30 mouse cellular contexts compared by ENCODE assay signal in the genomic region with DNA sequence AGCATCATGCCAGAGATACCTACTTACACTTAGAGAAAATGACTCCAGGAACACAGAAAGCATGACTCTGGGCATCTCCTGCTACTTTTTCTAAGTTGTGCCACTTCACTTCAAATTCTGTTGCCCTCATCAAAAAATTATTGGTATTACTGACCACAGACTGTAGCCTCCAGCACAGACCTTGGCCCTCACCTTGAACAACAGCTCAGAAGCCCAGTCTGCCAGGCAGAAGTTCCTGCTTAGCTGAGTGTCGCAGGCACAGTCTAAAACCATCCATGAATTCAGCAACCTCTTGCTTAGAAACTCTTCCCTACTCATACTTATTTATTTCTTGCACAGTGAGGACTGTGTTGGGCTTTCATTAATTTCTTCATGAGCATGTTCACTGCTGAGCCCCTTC. TPM values are rescaled to one million over a fixed set of nuclear protein-coding genes. Genes with fewer than 3 reads are reported as not detected.
DNase-seq lines count a peak whose midpoint lies in the region; ATAC-seq lines count a peak whose summit lies in the region.
"Had no signal": no experiment of that assay in that cellular context is flagged by ENCODE, and none has a peak within 500 bp of the region (broad histone marks: within the 10 kb centered on the region; RNA-seq: fewer than 3 reads in every experiment).

No protein-coding gene starts in this region.

- H3K36me3 ChIP-seq in liver, embryonic 12.5 days: no peaks in the 10 kb centered on the region
- H3K36me3 ChIP-seq: embryonic facial prominence, embryonic 13.5 days; embryonic facial prominence, embryonic 15.5 days; forebrain, embryonic 10.5 days; forebrain, embryonic 12.5 days; forebrain, embryonic 15.5 days; G1E had no signal

- DNase-seq in adrenal gland, adult (ENCODE audit: inconsistent age in 2 of 2, low spot score in 1 of 2): peak; percentile 67 to 83
- DNase-seq in adrenal gland, postnatal 4 days (ENCODE audit: low spot score in 2 of 2): no peak
- DNase-seq in adrenal gland, adult 8-10 months: peak; percentile 66
- no peak for DNase-seq in adrenal gland, postnatal 25 days
- peak; percentile 35 for DNase-seq in adrenal gland, postnatal 10 days
- peak; percentile 57 to 65 for DNase-seq in adrenal gland, postnatal 36 days
- DNase-seq: B cell, adult 2 months; cerebellum, adult 11 months; cerebellum, adult 18-20 months; cerebellum, adult 8-10 months; cerebellum, adult 9-11 months; cerebellum, postnatal 14 days; cerebellum, postnatal 36 days; embryo, embryonic 11 days; forebrain, postnatal 0 days had no signal

- H3K27me3 ChIP-seq in liver, embryonic 12.5 days (replicated peaks): no peaks in the 10 kb centered on the region
- H3K27me3 ChIP-seq: CH12.LX; embryonic facial prominence, embryonic 13.5 days; embryonic facial prominence, embryonic 15.5 days; forebrain, embryonic 12.5 days; forebrain, embryonic 15.5 days; Patski had no signal

- H3K9me3 ChIP-seq in liver, embryonic 12.5 days (replicated peaks): no peaks in the 10 kb centered on the region
- H3K9me3 ChIP-seq: embryonic facial prominence, embryonic 13.5 days; embryonic facial prominence, embryonic 15.5 days; forebrain, embryonic 10.5 days; forebrain, embryonic 12.5 days; forebrain, embryonic 15.5 days; G1E had no signal

- H3K27ac ChIP-seq in liver, embryonic 12.5 days: no peak overlapping the region
- H3K27ac ChIP-seq: embryonic facial prominence, embryonic 13.5 days; embryonic facial prominence, embryonic 15.5 days; forebrain, embryonic 10.5 days; forebrain, embryonic 12.5 days; forebrain, embryonic 15.5 days had no signal

- H3K4me2 ChIP-seq in liver, embryonic 12.5 days: no peak overlapping the region
- H3K4me2 ChIP-seq: embryonic facial prominence, embryonic 13.5 days; embryonic facial prominence, embryonic 15.5 days; forebrain, embryonic 12.5 days; forebrain, embryonic 15.5 days had no signal

- H3K9ac ChIP-seq in liver, embryonic 12.5 days: no peak overlapping the region
- H3K9ac ChIP-seq: embryonic facial prominence, embryonic 13.5 days; embryonic facial prominence, embryonic 15.5 days; forebrain, embryonic 12.5 days; forebrain, embryonic 15.5 days; forebrain, postnatal 0 days had no signal

- no peak for ATAC-seq in liver, embryonic 12.5 days
- ATAC-seq: activated CD4-positive, CD25-positive, alpha-beta regulatory T cell, adult 4 months; CD4-positive, CD25-positive, alpha-beta regulatory T cell, adult 4 months; forebrain, embryonic 15.5 days; forebrain, postnatal 0 days; Patski had no signal

- peaks cover 11% of the 10 kb centered on the region; the same call in 1 of the 2 replicates for H3K4me1 ChIP-seq in liver, embryonic 12.5 days
- H3K4me1 ChIP-seq: embryonic facial prominence, embryonic 13.5 days; embryonic facial prominence, embryonic 15.5 days; forebrain, embryonic 12.5 days; forebrain, embryonic 15.5 days had no signal

- 53% methylated on average over 1 of the region's 1 CpGs for WGBS in liver, embryonic 12.5 days (ENCODE audit: insufficient replicate concordance)

- no peak overlapping the region for H3K4me3 ChIP-seq in liver, embryonic 12.5 days
- H3K4me3 ChIP-seq: embryonic facial prominence, embryonic 13.5 days; embryonic facial prominence, embryonic 15.5 days; erythroblast, embryonic 14.5 days; forebrain, embryonic 10.5 days; forebrain, embryonic 12.5 days; forebrain, embryonic 15.5 days had no signal

RNA-seq across cellular contexts. Expression of gene Tmco5, which starts 58.7 kb away (rescaled TPM):
- not detected for total RNA-seq in adrenal gland, postnatal 4 days (2021)
- not detected for total RNA-seq in adrenal gland, adult 8-10 months (2022)
- not detected in 2 replicates for total RNA-seq in adrenal gland, postnatal 25 days (2021)
- total RNA-seq in adrenal gland, postnatal 10 days (2021): not detected
- total RNA-seq in adrenal gland, postnatal 36 days (2021): not detected
- not detected in 2 replicates for polyA plus RNA-seq in liver, embryonic 12.5 days (2016; fragmentation: Nextera tagmentation; extraction: Ambion mirVana)
- total RNA-seq: CH12.LX; common myeloid progenitor, adult 5-6 weeks; forebrain, postnatal 0 days; G1E had no signal
- polyA plus RNA-seq: activated CD4-positive, CD25-positive, alpha-beta regulatory T cell, adult 4 months; brain, embryonic 14.5 days; CD4-positive, CD25-positive, alpha-beta regulatory T cell, adult 4 months; embryonic facial prominence, embryonic 11.5 days; embryonic facial prominence, embryonic 13.5 days; embryonic facial prominence, embryonic 15.5 days; erythroblast, embryonic 14.5 days; forebrain, embryonic 10.5 days; forebrain, embryonic 12.5 days; forebrain, embryonic 15.5 days; G1E; Patski had no signal

Comparison
In these comparisons a context has a peak if more than half of its experiments do, and no peak if none do; other contexts are left out.
1. DNase-seq: peak in adrenal gland, adult (2 of 2), adrenal gland, adult 8-10 months (single experiment), adrenal gland, postnatal 10 days (single experiment) and adrenal gland, postnatal 36 days (2 of 2); none in adrenal gland, postnatal 4 days (0 of 2) and adrenal gland, postnatal 25 days (single experiment).